Mouse (Mus musculus) c-Kit-positive CD71-negative TER-119-negative erythroid progenitor cells, embryonic 14.5 days (primary cell): ENCODE results near the gene Shroom1.

Source experiments
- DNase-seq: peaks from one replicate; pipeline ENCODE4 v3.0.0-alpha.2; 2013; ENCODE audit warnings: low read depth

Shroom1 gene

DNA sequence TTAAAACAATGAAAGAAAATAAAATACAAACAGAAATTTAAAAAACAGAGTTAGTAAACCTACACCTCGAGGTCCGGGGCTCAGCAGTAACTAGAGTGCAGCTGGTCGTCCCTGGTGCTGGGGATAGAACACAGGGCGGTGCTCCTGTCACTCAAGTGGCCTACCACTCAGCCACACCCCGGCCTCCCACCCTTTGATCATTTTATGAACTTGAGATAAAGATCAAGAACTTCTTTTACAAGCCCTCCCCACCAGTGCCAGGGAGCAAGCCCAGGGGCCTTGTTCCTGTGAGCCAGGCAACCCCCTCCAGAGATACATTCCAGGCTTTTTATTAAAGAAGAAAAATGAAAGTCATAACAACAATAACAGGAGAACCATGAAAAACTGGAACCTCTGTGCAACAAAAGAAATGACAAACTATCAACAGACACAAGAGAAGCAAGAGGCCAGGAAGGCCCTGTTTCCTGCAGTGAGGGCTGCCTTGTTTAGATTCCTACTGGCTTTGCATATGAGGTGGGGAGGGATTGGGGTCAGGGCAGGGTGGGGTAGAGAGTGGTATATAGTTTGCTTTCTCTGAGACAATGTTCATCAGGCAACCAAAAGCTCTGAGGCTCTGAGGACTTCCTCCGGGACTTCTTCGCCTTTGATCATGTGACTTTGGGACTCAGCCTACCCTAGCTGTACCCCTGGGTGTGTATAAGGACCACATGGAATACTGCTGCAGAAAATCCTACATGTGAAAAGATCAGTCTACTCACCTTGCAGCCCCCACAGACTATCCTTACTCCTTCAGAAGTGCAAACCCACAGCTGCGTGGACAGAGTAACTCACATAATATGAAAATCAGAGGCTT lies 60.0 kb downstream of the Shroom1 start:
- DNase-seq: no peak
